Mouse (Mus musculus): Measurements from ENCODE around the gene Fetub.

- TF ChIP-seq CTCF (IDR thresholded peaks at IDR 0.05; ENCODE audit: control insufficient read depth, insufficient read depth, low read length) (no peak), POLR2A (IDR thresholded peaks at IDR 0.05; ENCODE audit: borderline replicate concordance, control insufficient read depth, low read depth, low read length) (no peak)
Observed at GRCm38 (mm10) chr16:22914276-22914675, 3.9 kb upstream of the Fetub start.
